Mouse (Mus musculus) heart, adult 9 months (tissue): ENCODE measurements around the gene Vmn1r168.
"Not testable (repeated sequence)": the region's sequence is repeated elsewhere in the genome, so short reads cannot be mapped to it uniquely, and the experiment has no call there.

Source experiments
- DNase-seq, 2 experiments: peaks; one replicate each; pipeline ENCODE4 v3.0.0; 2022; ENCODE audit warnings: low spot score in 2 of 2

The Vmn1r168 gene

GRCm38 (mm10) chr7:23539432-23539831 lies at the start of gene Vmn1r168:
Vmn1r168 (plus strand) TSS chr7:23539732.
- not testable (repeated sequence) for DNase-seq

- DNase-seq: not testable (repeated sequence)
Measured at GRCm38 (mm10) chr7:23507106-23507505, 32.4 kb upstream of the Vmn1r168 start, which contains the start of gene Vmn1r167. Vmn1r167 (minus strand) TSS chr7:23507206.

GRCm38 (mm10) chr7:23575226-23575625 lies 35.7 kb downstream of the Vmn1r168 start, which contains the start of gene Vmn1r169:
Vmn1r169 (plus strand) TSS chr7:23575526.
- DNase-seq: not testable (repeated sequence)
